Mouse (Mus musculus) limb, embryonic 12.5 days (tissue): ENCODE measurements around the gene Gm47841. TPM values are rescaled to one million over a fixed set of nuclear protein-coding genes. Genes with fewer than 3 reads are reported as not detected.

Experiments used
- ATAC-seq: fragments of 200-750 bp; cut with Nextera tagmentation; 2 replicates; pipeline ENCODE4 v1.8.0; 2017; ENCODE audit warnings: low read depth, moderate TSS enrichment; ENCODE audit not compliant: insufficient number of reproducible peaks, insufficient read depth, low FRiP score, low TSS enrichment
- H3K27ac ChIP-seq: fragments of 300-500 bp; sonication (generic); 2 replicates; pipeline ENCODE4 v1.5.1; 2016; ENCODE audit warnings: mild to moderate bottlenecking, moderate library complexity
- H3K27me3 ChIP-seq: fragments of 300-500 bp; sonication (generic); 2 replicates; pipeline ENCODE4 v1.6.1; 2016; ENCODE audit warnings: mild to moderate bottlenecking, moderate library complexity
- H3K36me3 ChIP-seq: fragments of 300-500 bp; sonication (generic); 2 replicates; pipeline ENCODE4 v1.6.1; 2016; ENCODE audit warnings: mild to moderate bottlenecking, moderate library complexity
- H3K4me1 ChIP-seq: fragments of 300-500 bp; sonication (generic); replicated peaks from 2 replicates; pipeline ENCODE4 v1.6.1; 2016
- H3K4me2 ChIP-seq: fragments of 300-500 bp; sonication (generic); 2 replicates; pipeline ENCODE4 v1.6.1; 2016; ENCODE audit warnings: mild to moderate bottlenecking, moderate library complexity
- H3K4me3 ChIP-seq: fragments of 300-500 bp; sonication (generic); replicated peaks from 2 replicates; pipeline ENCODE4 v1.5.1; 2016; ENCODE audit warnings: mild to moderate bottlenecking
- H3K9ac ChIP-seq: fragments of 300-500 bp; sonication (generic); replicated peaks from 2 replicates; pipeline ENCODE4 v1.6.1; 2016; ENCODE audit warnings: mild to moderate bottlenecking, moderate library complexity
- H3K9me3 ChIP-seq: fragments of 300-500 bp; sonication (generic); 2 replicates; pipeline ENCODE4 v1.6.1; 2016; ENCODE audit warnings: mild to moderate bottlenecking, moderate library complexity
- WGBS: fragments of 180-500 bp; shearing (Covaris S2); methylation state at CpG from one replicate; pipeline ENCODE4 v1.1.7; 2016; 5-methylcytosine and 5-hydroxymethylcytosine counted together
- polyA plus RNA-seq: library from polyadenylated mRNA; unstranded; fragments of >200 nt; fragmentation: Nextera tagmentation; extraction: Ambion mirVana; gene quantifications from 2 replicates; pipeline ENCODE4 v1.2.1, GENCODE M21; 2016

The Gm47841 gene
- polyA plus RNA-seq, 1 experiment from 2014 or later, result not detected

GRCm38 (mm10) chr15:101042613-101043012 is 4.6 kb downstream of the Gm47841 start:
- H3K27ac ChIP-seq, result no peak overlapping the region
- no peak for ATAC-seq
- 28% methylated on average over 6 of the region's 6 CpGs for WGBS
- H3K4me2 ChIP-seq, result no peak overlapping the region
- H3K27me3 ChIP-seq, result peaks cover 94% of the 10 kb centered on the region
- no peak overlapping the region for H3K9ac ChIP-seq
- no peaks in the 10 kb centered on the region for H3K36me3 ChIP-seq
- no peak overlapping the region for H3K4me3 ChIP-seq
- H3K9me3 ChIP-seq, result no peaks in the 10 kb centered on the region
- peaks cover 19% of the 10 kb centered on the region for H3K4me1 ChIP-seq

DNA sequence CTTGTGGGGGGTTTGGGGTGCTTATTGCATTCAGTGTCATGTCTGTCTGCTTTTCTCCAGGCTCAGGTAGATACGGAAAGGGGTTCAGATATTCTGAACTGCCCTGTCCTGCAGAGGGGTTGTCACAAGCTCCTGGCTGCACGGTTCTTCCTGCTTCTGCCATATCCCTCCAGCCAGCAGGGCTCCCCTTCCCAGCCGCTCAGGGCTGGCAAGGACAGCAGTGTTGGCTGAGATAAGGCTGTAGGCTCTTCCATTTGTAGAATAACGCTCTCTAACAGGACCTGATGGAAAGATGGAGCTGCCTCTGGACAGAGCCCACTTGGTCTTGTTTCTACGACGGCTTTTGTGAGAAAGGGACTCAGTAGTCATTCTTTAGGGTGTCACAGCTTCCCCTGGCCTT is 5.2 kb downstream of the Gm47841 start:
- peaks cover 91% of the 10 kb centered on the region for H3K27me3 ChIP-seq
- WGBS, result 67% methylated on average over 6 of the region's 6 CpGs

GRCm38 (mm10) chr15:101039651-101040050 is 7.5 kb downstream of the Gm47841 start:
- H3K4me3 ChIP-seq, result 0 out of 2 replicates have a peak overlapping the region, but pooled peaks have one; percentile 3
- no peak overlapping the region for H3K9ac ChIP-seq
- H3K4me2 ChIP-seq, result peak overlapping the region; percentile 10; the same call in 1 of the 2 replicates
- H3K36me3 ChIP-seq, result no peaks in the 10 kb centered on the region
- no peak overlapping the region for H3K27ac ChIP-seq
- H3K27me3 ChIP-seq, result peaks cover 70% of the 10 kb centered on the region
- no peaks in the 10 kb centered on the region for H3K4me1 ChIP-seq
- no peaks in the 10 kb centered on the region for H3K9me3 ChIP-seq
- 48% methylated on average over 17 of the region's 17 CpGs for WGBS
- ATAC-seq, result no peak

More for the DNA sequence above, 5.2 kb downstream of the Gm47841 start:
- no peak for ATAC-seq
- H3K4me1 ChIP-seq, result peaks cover 12% of the 10 kb centered on the region
- no peaks in the 10 kb centered on the region for H3K9me3 ChIP-seq
- H3K4me3 ChIP-seq, result no peak overlapping the region
- no peak overlapping the region for H3K27ac ChIP-seq
- H3K4me2 ChIP-seq, result no peak overlapping the region
- no peaks in the 10 kb centered on the region for H3K36me3 ChIP-seq
- H3K9ac ChIP-seq, result no peak overlapping the region

- no peak overlapping the region for H3K9ac ChIP-seq
- no peak overlapping the region for H3K4me2 ChIP-seq
- 0 out of 2 replicates have a peak, but pooled peaks cover 7% of the 10 kb centered on the region for H3K27me3 ChIP-seq
- 0 out of 2 replicates have a peak overlapping the region, but pooled peaks have one; percentile 19 for H3K27ac ChIP-seq
- no peak overlapping the region for H3K4me3 ChIP-seq
- no peaks in the 10 kb centered on the region for H3K9me3 ChIP-seq
- WGBS, result 88% methylated on average over 2 of the region's 2 CpGs
- H3K4me1 ChIP-seq, result 0 out of 2 replicates have a peak, but pooled peaks cover 3% of the 10 kb centered on the region
- no peaks in the 10 kb centered on the region for H3K36me3 ChIP-seq
- no peak for ATAC-seq
Observed at GRCm38 (mm10) chr15:101028960-101029359, 18.2 kb downstream of the Gm47841 start.

- Histone ChIP-seq H3K9ac (no peak overlapping the region), H3K9me3 (no peaks in the 10 kb centered on the region), H3K4me3 (no peak overlapping the region), H3K27me3 (no peaks in the 10 kb centered on the region), H3K4me1 (peaks cover 8% of the 10 kb centered on the region), H3K36me3 (no peaks in the 10 kb centered on the region), H3K4me2 (no peak overlapping the region), H3K27ac (no peak overlapping the region)
- ATAC-seq, result no peak
- WGBS, result 79% methylated on average over 6 of the region's 6 CpGs
Observed at GRCm38 (mm10) chr15:101011352-101011751, 35.8 kb downstream of the Gm47841 start.

DNA sequence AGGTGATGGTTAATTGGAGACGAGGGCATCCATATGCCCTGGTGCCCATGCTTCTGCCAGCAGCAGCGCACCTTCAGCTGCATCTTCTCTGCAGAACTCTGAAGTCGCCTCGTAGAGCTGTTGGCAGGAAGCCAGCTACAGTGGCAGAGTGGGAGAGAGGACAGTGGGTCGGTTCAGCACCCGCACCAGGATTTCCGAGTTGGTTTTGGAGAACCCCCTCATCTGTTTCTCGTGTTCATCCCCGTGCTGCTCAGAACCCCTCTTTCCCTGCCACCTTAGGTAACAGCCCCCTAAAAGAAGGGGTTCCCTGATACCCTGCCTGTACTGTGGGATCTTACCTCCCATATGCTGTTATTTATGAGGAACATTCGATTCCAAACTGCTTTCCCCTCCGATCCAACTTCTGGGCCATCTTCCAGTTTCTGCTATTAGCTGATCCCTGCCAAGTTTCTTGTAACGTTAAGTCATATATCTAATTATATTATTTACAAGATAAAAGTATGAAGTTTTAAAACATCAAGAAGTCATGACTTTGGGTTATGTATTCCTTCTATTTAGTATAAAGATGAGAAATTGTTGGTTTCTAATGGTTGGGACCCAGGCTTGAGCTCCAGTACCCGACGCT is 38.7 kb downstream of the Gm47841 start:
- 88% methylated on average over 14 of the region's 14 CpGs for WGBS
- no peak overlapping the region for H3K9ac ChIP-seq

GRCm38 (mm10) chr15:101007236-101007635 is 40.0 kb downstream of the Gm47841 start:
- no peaks in the 10 kb centered on the region for H3K36me3 ChIP-seq
- no peak overlapping the region for H3K4me3 ChIP-seq
- no peak for ATAC-seq
- H3K27me3 ChIP-seq, result peaks cover 3% of the 10 kb centered on the region; the same call in 1 of the 2 replicates
- no peak overlapping the region for H3K27ac ChIP-seq
- peaks cover 8% of the 10 kb centered on the region for H3K4me1 ChIP-seq
- peak overlapping the region; percentile 60 for H3K4me2 ChIP-seq
- WGBS, result 71% methylated on average over 7 of the region's 7 CpGs
- H3K9ac ChIP-seq, result no peak overlapping the region
- no peaks in the 10 kb centered on the region for H3K9me3 ChIP-seq

More for the DNA sequence above, 38.7 kb downstream of the Gm47841 start:
- Histone ChIP-seq H3K4me2 (no peak overlapping the region), H3K9me3 (no peaks in the 10 kb centered on the region), H3K27ac (no peak overlapping the region), H3K4me1 (peaks cover 8% of the 10 kb centered on the region), H3K36me3 (no peaks in the 10 kb centered on the region), H3K4me3 (no peak overlapping the region), H3K27me3 (peaks cover 3% of the 10 kb centered on the region; the same call in 1 of the 2 replicates)
- ATAC-seq, result no peak

- H3K27me3 ChIP-seq, result peaks cover 3% of the 10 kb centered on the region; the same call in 1 of the 2 replicates
- peak; percentile 85 for ATAC-seq
- no peak overlapping the region for H3K27ac ChIP-seq
- peak overlapping the region; percentile 60 for H3K4me2 ChIP-seq
- no peak overlapping the region; the same call in 1 of the 2 replicates for H3K9ac ChIP-seq
- H3K4me1 ChIP-seq, result peaks cover 8% of the 10 kb centered on the region
- no peaks in the 10 kb centered on the region for H3K36me3 ChIP-seq
- 13% methylated on average over 14 of the region's 15 CpGs for WGBS
- H3K4me3 ChIP-seq, result peak overlapping the region; percentile 46
- no peaks in the 10 kb centered on the region for H3K9me3 ChIP-seq
Observed at GRCm38 (mm10) chr15:101006251-101007040, 40.8 kb downstream of the Gm47841 start.

DNA sequence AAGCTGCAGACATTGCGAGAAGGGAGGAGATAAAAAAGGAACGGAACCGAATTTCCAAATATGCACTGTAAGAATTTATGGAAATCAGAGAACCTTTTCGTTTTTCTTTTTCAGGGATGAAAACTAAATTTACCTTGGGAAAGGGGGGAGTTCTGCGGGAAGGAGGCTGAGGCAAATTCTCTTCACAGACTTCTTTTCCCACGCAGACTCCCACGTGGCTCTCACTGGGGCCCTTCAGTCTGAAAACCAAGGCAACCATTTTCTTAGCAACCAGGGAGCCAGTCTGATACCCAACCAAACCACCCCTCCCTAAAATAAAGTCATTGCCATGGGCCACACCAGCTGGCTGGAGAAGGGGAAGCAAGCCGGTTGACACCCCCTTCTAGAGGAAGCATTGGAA is 41.5 kb downstream of the Gm47841 start:
- WGBS, result 83% methylated on average over 8 of the region's 8 CpGs
- H3K9me3 ChIP-seq, result no peaks in the 10 kb centered on the region
- no peak overlapping the region for H3K4me3 ChIP-seq
- H3K36me3 ChIP-seq, result no peaks in the 10 kb centered on the region
- no peak overlapping the region for H3K4me2 ChIP-seq
- no peak overlapping the region for H3K27ac ChIP-seq
- H3K9ac ChIP-seq, result no peak overlapping the region
- H3K27me3 ChIP-seq, result peaks cover 3% of the 10 kb centered on the region; the same call in 1 of the 2 replicates
- H3K4me1 ChIP-seq, result peaks cover 8% of the 10 kb centered on the region
- no peak for ATAC-seq

DNA sequence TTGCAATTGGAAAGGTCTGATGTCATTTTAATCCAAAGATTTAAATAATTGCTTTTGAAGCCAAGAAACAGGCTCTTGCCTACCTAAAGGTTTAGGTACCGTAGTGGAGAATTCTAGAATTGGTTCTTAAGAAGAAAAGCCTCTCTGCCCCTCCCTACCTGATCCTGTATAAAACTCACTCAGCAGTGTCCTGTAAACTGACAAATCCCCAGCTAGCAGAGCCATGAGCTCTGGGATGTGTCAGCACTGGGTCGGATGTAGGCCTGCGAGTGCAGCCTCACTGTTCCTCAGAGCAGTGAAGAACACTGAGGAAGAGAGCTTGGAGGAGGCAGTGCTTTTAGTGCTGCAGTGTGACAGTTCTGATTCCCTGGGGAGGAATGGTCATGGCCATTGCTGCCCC is 42.7 kb downstream of the Gm47841 start:
- 69% methylated on average over 3 of the region's 3 CpGs for WGBS
- ATAC-seq, result no peak
- no peak overlapping the region for H3K27ac ChIP-seq

GRCm38 (mm10) chr15:101002466-101002865 is 44.7 kb downstream of the Gm47841 start:
- H3K4me1 ChIP-seq, result peaks cover 8% of the 10 kb centered on the region
- no peak overlapping the region for H3K4me2 ChIP-seq
- ATAC-seq, result no peak
- 83% methylated on average over 3 of the region's 3 CpGs for WGBS
- peaks cover 3% of the 10 kb centered on the region; the same call in 1 of the 2 replicates for H3K27me3 ChIP-seq
- no peaks in the 10 kb centered on the region for H3K36me3 ChIP-seq
- no peak overlapping the region for H3K4me3 ChIP-seq
- no peak overlapping the region for H3K27ac ChIP-seq
- H3K9ac ChIP-seq, result no peak overlapping the region
- H3K9me3 ChIP-seq, result no peaks in the 10 kb centered on the region

More for the DNA sequence above, 42.7 kb downstream of the Gm47841 start:
- Histone ChIP-seq H3K4me1 (peaks cover 8% of the 10 kb centered on the region), H3K9me3 (no peaks in the 10 kb centered on the region), H3K4me2 (no peak overlapping the region), H3K36me3 (no peaks in the 10 kb centered on the region), H3K4me3 (no peak overlapping the region), H3K9ac (no peak overlapping the region), H3K27me3 (peaks cover 3% of the 10 kb centered on the region; the same call in 1 of the 2 replicates)
